Mouse (Mus musculus): ENCODE results near the gene Itga2. TPM values are rescaled to one million over a fixed set of nuclear protein-coding genes. Genes with fewer than 3 reads are reported as not detected.

Itga2 gene
- polyA plus RNA-seq, 1 experiment from 2014 or later = 2.0 TPM

- Histone ChIP-seq H3K4me1 (no peaks in the 10 kb centered on the region), H3K9me3 (replicated peaks) (no peaks in the 10 kb centered on the region), H3K27ac (no peak overlapping the region), H3K4me3 (no peak overlapping the region), H3K4me2 (replicated peaks) (no peak overlapping the region), H3K36me3 (no peaks in the 10 kb centered on the region), H3K27me3 (no peaks in the 10 kb centered on the region), H3K9ac (no peak overlapping the region)
- WGBS = 94% methylated on average over 6 of the region's 6 CpGs
- no peak for ATAC-seq (ENCODE audit: low FRiP score)
These were observed 57.2 kb downstream of the Itga2 start for GRCm38 (mm10) chr13:114874738-114875137.

- Histone ChIP-seq H3K9ac (no peak overlapping the region), H3K4me2 (replicated peaks) (no peak overlapping the region), H3K27me3 (no peaks in the 10 kb centered on the region), H3K27ac (no peak overlapping the region), H3K4me3 (no peak overlapping the region), H3K36me3 (no peaks in the 10 kb centered on the region), H3K9me3 (replicated peaks) (no peaks in the 10 kb centered on the region), H3K4me1 (0 out of 2 replicates have a peak, but pooled peaks cover 3% of the 10 kb centered on the region)
- no peak for ATAC-seq (ENCODE audit: low FRiP score)
- 86% methylated on average over 4 of the region's 4 CpGs for whole genome bisulfite sequencing
These were observed 74.4 kb downstream of the Itga2 start for GRCm38 (mm10) chr13:114857525-114857924.

- H3K4me3 ChIP-seq = no peak overlapping the region
- 0 out of 2 replicates have a peak, but pooled peaks cover 3% of the 10 kb centered on the region for H3K4me1 ChIP-seq
- 30% methylated on average over 7 of the region's 7 CpGs for WGBS
- no peaks in the 10 kb centered on the region for H3K27me3 ChIP-seq
- no peaks in the 10 kb centered on the region for H3K36me3 ChIP-seq
- peak overlapping the region; percentile 39; the same call in 1 of the 2 replicates for H3K4me2 ChIP-seq (replicated peaks)
- no peak for ATAC-seq (ENCODE audit: low FRiP score)
- H3K9me3 ChIP-seq (replicated peaks) = no peaks in the 10 kb centered on the region
- H3K9ac ChIP-seq = no peak overlapping the region
- H3K27ac ChIP-seq = no peak overlapping the region
These were observed 75.7 kb downstream of the Itga2 start for GRCm38 (mm10) chr13:114856269-114856627.

- Histone ChIP-seq H3K27me3 (no peaks in the 10 kb centered on the region), H3K9me3 (replicated peaks) (no peaks in the 10 kb centered on the region), H3K27ac (no peak overlapping the region), H3K9ac (peak overlapping the region; percentile 51; the same call in 1 of the 2 replicates), H3K36me3 (no peaks in the 10 kb centered on the region), H3K4me3 (peak overlapping the region; percentile 3; the same call in 1 of the 2 replicates), H3K4me2 (replicated peaks) (peak overlapping the region; percentile 39), H3K4me1 (0 out of 2 replicates have a peak, but pooled peaks cover 3% of the 10 kb centered on the region)
- peak; percentile 60; the same call in 1 of the 2 replicates for ATAC-seq (ENCODE audit: low FRiP score)
- WGBS = 20% methylated on average over 15 of the region's 15 CpGs
These were observed 76.2 kb downstream of the Itga2 start for GRCm38 (mm10) chr13:114855573-114856268.

GRCm38 (mm10) chr13:114854428-114854827 lies 77.5 kb downstream of the Itga2 start:
- H3K9ac ChIP-seq = no peak overlapping the region
- H3K4me1 ChIP-seq = 0 out of 2 replicates have a peak, but pooled peaks cover 3% of the 10 kb centered on the region
- H3K27ac ChIP-seq = no peak overlapping the region
- no peaks in the 10 kb centered on the region for H3K27me3 ChIP-seq
- WGBS = 91% methylated on average over 3 of the region's 3 CpGs
- H3K36me3 ChIP-seq = no peaks in the 10 kb centered on the region
- H3K4me3 ChIP-seq = no peak overlapping the region
- H3K9me3 ChIP-seq (replicated peaks) = no peaks in the 10 kb centered on the region
- H3K4me2 ChIP-seq (replicated peaks) = no peak overlapping the region
- ATAC-seq (ENCODE audit: low FRiP score) = no peak

GRCm38 (mm10) chr13:114854023-114854422 lies 77.9 kb downstream of the Itga2 start:
- Histone ChIP-seq H3K4me1 (0 out of 2 replicates have a peak, but pooled peaks cover 3% of the 10 kb centered on the region), H3K27ac (no peak overlapping the region), H3K4me3 (no peak overlapping the region), H3K4me2 (replicated peaks) (no peak overlapping the region), H3K9ac (no peak overlapping the region), H3K27me3 (no peaks in the 10 kb centered on the region), H3K9me3 (replicated peaks) (no peaks in the 10 kb centered on the region), H3K36me3 (no peaks in the 10 kb centered on the region)
- no peak for ATAC-seq (ENCODE audit: low FRiP score)
- WGBS = 90% methylated on average over 6 of the region's 6 CpGs

- Histone ChIP-seq H3K4me2 (replicated peaks) (no peak overlapping the region), H3K4me1 (0 out of 2 replicates have a peak, but pooled peaks cover 3% of the 10 kb centered on the region), H3K36me3 (no peaks in the 10 kb centered on the region), H3K27ac (no peak overlapping the region), H3K9ac (no peak overlapping the region), H3K9me3 (replicated peaks) (no peaks in the 10 kb centered on the region), H3K4me3 (no peak overlapping the region), H3K27me3 (no peaks in the 10 kb centered on the region)
- ATAC-seq (ENCODE audit: low FRiP score) = no peak
- WGBS = 82% methylated on average over 2 of the region's 2 CpGs
These were observed 78.7 kb downstream of the Itga2 start for GRCm38 (mm10) chr13:114853152-114853551.

- no peak overlapping the region for H3K4me2 ChIP-seq (replicated peaks)
- H3K4me1 ChIP-seq = 0 out of 2 replicates have a peak, but pooled peaks cover 3% of the 10 kb centered on the region
- no peaks in the 10 kb centered on the region for H3K9me3 ChIP-seq (replicated peaks)
- H3K27me3 ChIP-seq = no peaks in the 10 kb centered on the region
- H3K4me3 ChIP-seq = no peak overlapping the region
- ATAC-seq (ENCODE audit: low FRiP score) = no peak
- WGBS = 61% methylated on average over 6 of the region's 6 CpGs
- H3K27ac ChIP-seq = no peak overlapping the region
- H3K36me3 ChIP-seq = no peaks in the 10 kb centered on the region
- no peak overlapping the region for H3K9ac ChIP-seq
These were observed 79.4 kb downstream of the Itga2 start for GRCm38 (mm10) chr13:114852264-114853111.

GRCm38 (mm10) chr13:114848945-114849344 lies 83.0 kb downstream of the Itga2 start:
- no peak overlapping the region for H3K27ac ChIP-seq
- no peak for ATAC-seq (ENCODE audit: low FRiP score)
- no peak overlapping the region for H3K4me2 ChIP-seq (replicated peaks)
- H3K9me3 ChIP-seq (replicated peaks) = no peaks in the 10 kb centered on the region
- no peaks in the 10 kb centered on the region for H3K4me1 ChIP-seq
- no peaks in the 10 kb centered on the region for H3K27me3 ChIP-seq
- WGBS = 73% methylated on average over 3 of the region's 3 CpGs
- no peak overlapping the region for H3K9ac ChIP-seq
- no peak overlapping the region for H3K4me3 ChIP-seq
- H3K36me3 ChIP-seq = no peaks in the 10 kb centered on the region

- no peak for ATAC-seq (ENCODE audit: low FRiP score)
- Histone ChIP-seq H3K4me2 (replicated peaks) (no peak overlapping the region), H3K27me3 (no peaks in the 10 kb centered on the region), H3K4me1 (peaks cover 1% of the 10 kb centered on the region; the same call in 1 of the 2 replicates), H3K4me3 (no peak overlapping the region), H3K9me3 (replicated peaks) (no peaks in the 10 kb centered on the region), H3K27ac (no peak overlapping the region), H3K36me3 (no peaks in the 10 kb centered on the region), H3K9ac (no peak overlapping the region)
- 88% methylated on average over 6 of the region's 6 CpGs for WGBS
These were observed 86.1 kb downstream of the Itga2 start for GRCm38 (mm10) chr13:114845804-114846203.

- peaks cover 8% of the 10 kb centered on the region for H3K4me1 ChIP-seq
- no peak overlapping the region for H3K4me2 ChIP-seq (replicated peaks)
- no peaks in the 10 kb centered on the region for H3K36me3 ChIP-seq
- no peaks in the 10 kb centered on the region for H3K27me3 ChIP-seq
- no peak overlapping the region for H3K27ac ChIP-seq
- WGBS = 80% methylated on average over 1 of the region's 1 CpGs
- no peak overlapping the region for H3K4me3 ChIP-seq
- no peak overlapping the region for H3K9ac ChIP-seq
- ATAC-seq (ENCODE audit: low FRiP score) = no peak
- no peaks in the 10 kb centered on the region for H3K9me3 ChIP-seq (replicated peaks)
These were observed 88.6 kb downstream of the Itga2 start for GRCm38 (mm10) chr13:114843318-114843717.

GRCm38 (mm10) chr13:114840545-114840944 lies 91.4 kb downstream of the Itga2 start:
- 93% methylated on average over 4 of the region's 4 CpGs for WGBS
- Histone ChIP-seq H3K9me3 (replicated peaks) (no peaks in the 10 kb centered on the region), H3K4me3 (no peak overlapping the region), H3K9ac (no peak overlapping the region), H3K36me3 (no peaks in the 10 kb centered on the region), H3K27ac (no peak overlapping the region), H3K27me3 (no peaks in the 10 kb centered on the region), H3K4me1 (peaks cover 8% of the 10 kb centered on the region), H3K4me2 (replicated peaks) (no peak overlapping the region)
- ATAC-seq (ENCODE audit: low FRiP score) = no peak

All from hindbrain, embryonic 12.5 days (tissue).